In the genomic region with DNA sequence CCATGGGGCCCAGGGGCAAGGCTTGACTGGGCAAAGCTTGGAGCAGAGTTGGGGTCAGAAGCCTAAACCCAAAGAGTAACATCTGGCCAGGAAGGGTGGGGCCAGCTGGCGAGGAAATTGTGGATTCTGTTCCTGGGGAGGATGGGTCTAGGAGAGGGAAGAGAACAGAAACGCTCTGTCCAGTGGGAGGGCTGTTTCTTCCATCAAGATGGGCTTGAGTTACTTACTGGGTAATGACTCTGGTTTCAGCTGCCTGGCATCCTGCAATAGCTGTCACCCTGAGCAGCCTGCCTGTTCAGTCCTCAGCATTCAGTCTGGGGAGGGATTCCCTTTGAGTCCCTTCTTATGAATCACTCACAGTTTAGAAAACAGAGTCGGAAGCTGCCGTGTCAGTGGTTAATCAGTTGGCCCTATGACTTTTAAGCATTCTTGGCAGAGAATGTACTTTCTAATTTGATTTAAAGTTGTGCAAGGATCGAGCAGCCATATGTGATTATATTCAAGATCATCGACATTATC, we compare ENCODE assay signal across 10 mouse cellular contexts.
DNase-seq lines count a peak whose midpoint lies in the region; ATAC-seq and TF ChIP-seq lines count a peak whose summit lies in the region.
"Had no signal": no experiment of that assay in that cellular context is flagged by ENCODE, and none has a peak within 500 bp of the region (broad histone marks: within the 10 kb centered on the region; RNA-seq: fewer than 3 reads in every experiment).

No protein-coding gene starts in this region.

- H3K79me2 ChIP-seq in myocyte (ENCODE audit: control insufficient read depth, insufficient read depth) = no peaks in the 10 kb centered on the region

- H3K36me3 ChIP-seq in kidney, embryonic 16.5 days (ENCODE audit: insufficient read depth, low read length) = no peaks in the 10 kb centered on the region
- H3K36me3 ChIP-seq in heart, embryonic 15.5 days = no peaks in the 10 kb centered on the region
- no peaks in the 10 kb centered on the region for H3K36me3 ChIP-seq in myocyte (ENCODE audit: control insufficient read depth, insufficient read depth)

- no peak overlapping the region for H3K9ac ChIP-seq in kidney, embryonic 16.5 days (replicated peaks; ENCODE audit: low read length)
- H3K9ac ChIP-seq in heart, embryonic 15.5 days = no peak overlapping the region

- no peak for DNase-seq in kidney, postnatal 36 days
- DNase-seq: cerebellum, postnatal 36 days; layer of hippocampus, adult 9-11 months had no signal

- H3K9me3 ChIP-seq in kidney, embryonic 16.5 days (ENCODE audit: low read length) = no peaks in the 10 kb centered on the region
- H3K9me3 ChIP-seq in heart, embryonic 15.5 days (replicated peaks) = no peaks in the 10 kb centered on the region

- no peak overlapping the region for H3K4me3 ChIP-seq in kidney, embryonic 16.5 days (ENCODE audit: low read length)
- H3K4me3 ChIP-seq in brown adipose tissue, adult 24 weeks (ENCODE audit: insufficient read depth, low read depth, low read length) = no peak overlapping the region
- H3K4me3 ChIP-seq in heart, embryonic 15.5 days = no peak overlapping the region
- H3K4me3 ChIP-seq in myocyte = no peak overlapping the region

- H3K27ac ChIP-seq in kidney, embryonic 16.5 days (ENCODE audit: low read length) = no peak overlapping the region; the same call in 1 of the 2 replicates
- H3K27ac ChIP-seq in brown adipose tissue, adult 24 weeks (replicated peaks; ENCODE audit: low read depth, low read length) = peak overlapping the region; percentile 86
- 0 out of 2 replicates have a peak overlapping the region, but pooled peaks have one; percentile 52 for H3K27ac ChIP-seq in heart, embryonic 15.5 days

- no peaks in the 10 kb centered on the region for H3K27me3 ChIP-seq in kidney, embryonic 16.5 days (ENCODE audit: insufficient read depth, low read length)
- H3K27me3 ChIP-seq in heart, embryonic 15.5 days = no peaks in the 10 kb centered on the region
- no peaks in the 10 kb centered on the region for H3K27me3 ChIP-seq in myocyte (ENCODE audit: control insufficient read depth, insufficient read depth, insufficient read length)

- no peaks in the 10 kb centered on the region for H3K4me1 ChIP-seq in kidney, embryonic 16.5 days (ENCODE audit: insufficient read depth, low read length)
- peaks cover 23% of the 10 kb centered on the region for H3K4me1 ChIP-seq in brown adipose tissue, adult 24 weeks (ENCODE audit: control insufficient read depth, insufficient read depth, insufficient read length, low read length)
- peaks cover 24% of the 10 kb centered on the region for H3K4me1 ChIP-seq in heart, embryonic 15.5 days (replicated peaks)

- H3K4me2 ChIP-seq in kidney, embryonic 16.5 days (replicated peaks; ENCODE audit: low read depth, low read length) = no peak overlapping the region
- H3K4me2 ChIP-seq in heart, embryonic 15.5 days = no peak overlapping the region
- peak overlapping the region; percentile 70 for H3K4me2 ChIP-seq in myocyte (ENCODE audit: low read depth)

- ATAC-seq in kidney, embryonic 16.5 days (ENCODE audit: low FRiP score, low TSS enrichment) = peak; percentile 67
- no peak for ATAC-seq in heart, embryonic 15.5 days (replicated peaks; ENCODE audit: insufficient number of reproducible peaks, insufficient read depth, low FRiP score, low read depth)
- no peak for ATAC-seq in granulocyte monocyte progenitor cell, adult 5-6 weeks (replicated peaks; ENCODE audit: poor library complexity, severe bottlenecking)
- no peak for ATAC-seq in activated CD4-positive, CD25-positive, alpha-beta regulatory T cell, adult 4 months
- ATAC-seq in megakaryocyte-erythroid progenitor cell, adult 5-6 weeks (replicated peaks; ENCODE audit: low FRiP score, low TSS enrichment, poor library complexity, severe bottlenecking) = no peak

- no peak overlapping the region for H3ac ChIP-seq in myocyte (ENCODE audit: control insufficient read depth, insufficient read length)

- 43% methylated on average over 6 of the region's 6 CpGs for WGBS in kidney, embryonic 16.5 days
- WGBS in heart, embryonic 15.5 days = 48% methylated on average over 6 of the region's 6 CpGs

- TF ChIP-seq POLR2A in myocyte (IDR thresholded peaks at IDR 0.05; ENCODE audit: insufficient read length, low read depth) = no peak

TF ChIP-seq in myocyte, 11 proteins besides CTCF, POLR2A, EP300 and RAD21:
- TF ChIP-seq USF1 (IDR thresholded peaks at IDR 0.05; ENCODE audit: low read depth) = no peak
- no peak for TF ChIP-seq E2F4 (IDR thresholded peaks at IDR 0.05; ENCODE audit: insufficient read depth)
- TF ChIP-seq REST (IDR thresholded peaks at IDR 0.05; ENCODE audit: insufficient read depth, insufficient read length) = no peak
- TF ChIP-seq SRF (IDR thresholded peaks at IDR 0.05; ENCODE audit: control insufficient read depth, insufficient read length, low read depth) = no peak
- peak; percentile 66; the same call in 1 of the 2 replicates for TF ChIP-seq CEBPB (IDR thresholded peaks at IDR 0.05; ENCODE audit: insufficient read depth, poor library complexity, severe bottlenecking)
- peak; percentile 23 for TF ChIP-seq POLR2AphosphoS2 (IDR thresholded peaks at IDR 0.05; ENCODE audit: insufficient read length, low read depth)
- peak in 1 of 3 experiments; percentile 14 for TF ChIP-seq MYOG (IDR thresholded peaks at IDR 0.05; ENCODE audit: control insufficient read depth in 1 of 3, insufficient read depth in 1 of 3, insufficient read length in 2 of 3, low read depth in 2 of 3)
- TF ChIP-seq MYOD1 (IDR thresholded peaks at IDR 0.05; ENCODE audit: control insufficient read depth in 1 of 3, insufficient read length in 2 of 3, low read depth in 2 of 3) = peak in 2 of 3 experiments; percentile 11 to 60
